Mouse (Mus musculus): ENCODE results near the gene Kcnip1.

GRCm38 (mm10) chr11:33931836-33932385, 61.0 kb downstream of the Kcnip1 start:
- TF ChIP-seq TAL1 (IDR thresholded peaks at IDR 0.05; ENCODE audit: low read length) (no peak), GATA1 (IDR thresholded peaks at IDR 0.05; ENCODE audit: low read length) (no peak)
